Mouse (Mus musculus) limb, embryonic 12.5 days (tissue): Measurements from ENCODE around the gene Ate1. TPM values are rescaled to one million over a fixed set of nuclear protein-coding genes. Genes with fewer than 3 reads are reported as not detected.

Source experiments
- ATAC-seq: fragments of 200-750 bp; cut with Nextera tagmentation; 2 replicates; pipeline ENCODE4 v1.8.0; 2017; ENCODE audit warnings: low read depth, moderate TSS enrichment; ENCODE audit not compliant: insufficient number of reproducible peaks, insufficient read depth, low FRiP score, low TSS enrichment
- H3K27ac ChIP-seq: fragments of 300-500 bp; sonication (generic); 2 replicates; pipeline ENCODE4 v1.5.1; 2016; ENCODE audit warnings: mild to moderate bottlenecking, moderate library complexity
- H3K27me3 ChIP-seq: fragments of 300-500 bp; sonication (generic); 2 replicates; pipeline ENCODE4 v1.6.1; 2016; ENCODE audit warnings: mild to moderate bottlenecking, moderate library complexity
- H3K36me3 ChIP-seq: fragments of 300-500 bp; sonication (generic); 2 replicates; pipeline ENCODE4 v1.6.1; 2016; ENCODE audit warnings: mild to moderate bottlenecking, moderate library complexity
- H3K4me1 ChIP-seq: fragments of 300-500 bp; sonication (generic); replicated peaks from 2 replicates; pipeline ENCODE4 v1.6.1; 2016
- H3K4me2 ChIP-seq: fragments of 300-500 bp; sonication (generic); 2 replicates; pipeline ENCODE4 v1.6.1; 2016; ENCODE audit warnings: mild to moderate bottlenecking, moderate library complexity
- H3K4me3 ChIP-seq: fragments of 300-500 bp; sonication (generic); replicated peaks from 2 replicates; pipeline ENCODE4 v1.5.1; 2016; ENCODE audit warnings: mild to moderate bottlenecking
- H3K9ac ChIP-seq: fragments of 300-500 bp; sonication (generic); replicated peaks from 2 replicates; pipeline ENCODE4 v1.6.1; 2016; ENCODE audit warnings: mild to moderate bottlenecking, moderate library complexity
- H3K9me3 ChIP-seq: fragments of 300-500 bp; sonication (generic); 2 replicates; pipeline ENCODE4 v1.6.1; 2016; ENCODE audit warnings: mild to moderate bottlenecking, moderate library complexity
- WGBS: fragments of 180-500 bp; shearing (Covaris S2); methylation state at CpG from one replicate; pipeline ENCODE4 v1.1.7; 2016; 5-methylcytosine and 5-hydroxymethylcytosine counted together
- polyA plus RNA-seq: library from polyadenylated mRNA; unstranded; fragments of >200 nt; fragmentation: Nextera tagmentation; extraction: Ambion mirVana; gene quantifications from 2 replicates; pipeline ENCODE4 v1.2.1, GENCODE M21; 2016

The Ate1 gene
- polyA plus RNA-seq, 1 experiment from 2014 or later, result 50.6 TPM

DNA sequence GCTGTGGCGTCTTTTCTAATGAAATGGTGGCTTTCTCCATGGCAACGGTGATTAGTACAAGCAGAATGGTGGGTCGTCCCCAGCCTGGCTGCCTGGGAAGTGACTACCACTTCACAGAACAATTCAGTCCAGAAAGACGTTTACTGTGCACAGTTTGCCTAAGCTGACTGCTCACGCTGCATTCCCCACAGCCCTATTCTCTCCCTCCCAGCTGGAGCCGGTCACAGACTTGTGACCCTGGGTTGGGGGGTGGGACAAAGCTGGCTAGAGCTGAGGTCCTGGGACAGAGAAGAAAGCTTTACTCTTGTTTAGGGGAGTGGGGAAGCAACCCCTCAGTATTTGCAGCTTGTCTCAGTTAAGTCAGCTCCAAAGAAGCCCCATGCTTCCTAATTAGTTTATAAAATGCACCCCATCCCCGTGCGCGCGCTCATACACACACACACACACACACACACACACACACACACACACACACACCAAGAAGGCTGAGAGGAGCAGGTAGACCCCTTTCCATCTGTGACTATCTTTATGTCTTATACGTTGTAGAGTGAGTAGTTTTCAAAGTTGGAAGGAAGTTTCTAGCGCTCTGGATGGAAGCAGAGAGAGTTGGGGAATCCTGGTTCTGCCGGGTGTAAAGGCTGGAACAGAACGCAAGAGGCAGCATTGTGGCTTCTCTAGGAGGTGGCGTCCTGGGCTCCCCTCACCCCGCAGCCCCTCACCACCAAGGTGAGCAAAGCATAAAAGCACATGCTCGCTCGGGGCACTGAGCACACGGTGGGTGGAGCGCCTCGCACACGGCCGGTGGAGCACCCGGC is 151.1 kb downstream of the Ate1 start:
- 44% methylated on average over 24 of the region's 24 CpGs for WGBS

DNA sequence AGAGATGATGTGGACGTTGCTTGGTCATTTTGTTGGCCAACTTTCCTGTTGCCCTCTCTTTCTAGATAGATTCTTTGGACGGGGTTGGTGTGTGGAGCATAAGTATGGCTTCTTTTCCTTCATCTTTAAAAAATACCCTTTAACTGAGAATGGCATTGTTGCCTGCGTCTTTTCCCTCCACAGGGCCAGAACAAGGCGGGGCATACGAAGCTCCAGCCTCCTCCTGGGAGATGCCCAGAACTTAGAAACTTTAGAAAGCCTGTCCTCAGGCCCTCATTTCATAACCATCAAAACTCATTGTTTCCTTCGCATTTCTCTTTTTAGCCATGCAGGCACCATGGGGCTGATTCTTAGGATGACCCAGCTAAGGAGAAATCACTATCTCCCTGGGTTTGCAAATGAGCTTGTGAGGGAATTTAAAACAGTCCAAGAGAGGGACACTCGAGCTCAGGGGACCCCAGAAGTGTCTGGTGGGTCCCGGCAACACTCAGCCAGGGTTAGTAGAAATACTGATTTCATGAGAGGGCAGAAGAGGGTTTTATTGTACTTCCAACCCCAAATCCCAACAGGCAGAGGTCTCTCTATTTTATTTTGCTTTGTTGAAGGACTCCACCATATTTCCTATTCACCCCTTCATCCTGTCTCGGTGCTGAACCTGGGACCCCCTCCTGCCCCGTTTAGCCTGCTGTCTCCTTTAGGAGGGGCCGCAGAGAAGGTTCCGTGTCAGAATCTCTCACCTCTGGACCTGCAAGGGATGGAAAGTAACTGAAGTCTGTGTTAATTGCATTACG is 151.9 kb downstream of the Ate1 start:
- Histone ChIP-seq H3K4me2 (peak overlapping the region; percentile 38), H3K4me1 (peaks cover 21% of the 10 kb centered on the region), H3K27me3 (no peaks in the 10 kb centered on the region), H3K9me3 (peaks cover 5% of the 10 kb centered on the region), H3K27ac (no peak overlapping the region), H3K4me3 (no peak overlapping the region), H3K36me3 (no peaks in the 10 kb centered on the region), H3K9ac (no peak overlapping the region)
- 46% methylated on average over 13 of the region's 13 CpGs for WGBS
- no peak for ATAC-seq

More for the DNA sequence above, 151.1 kb downstream of the Ate1 start:
- H3K36me3 ChIP-seq, result no peaks in the 10 kb centered on the region
- no peak overlapping the region for H3K4me3 ChIP-seq
- peaks cover 21% of the 10 kb centered on the region for H3K4me1 ChIP-seq
- no peak overlapping the region for H3K27ac ChIP-seq
- no peak for ATAC-seq
- peak overlapping the region; percentile 38 for H3K4me2 ChIP-seq
- H3K9me3 ChIP-seq, result peaks cover 5% of the 10 kb centered on the region
- no peak overlapping the region; the same call in 1 of the 2 replicates for H3K9ac ChIP-seq
- no peaks in the 10 kb centered on the region for H3K27me3 ChIP-seq

DNA sequence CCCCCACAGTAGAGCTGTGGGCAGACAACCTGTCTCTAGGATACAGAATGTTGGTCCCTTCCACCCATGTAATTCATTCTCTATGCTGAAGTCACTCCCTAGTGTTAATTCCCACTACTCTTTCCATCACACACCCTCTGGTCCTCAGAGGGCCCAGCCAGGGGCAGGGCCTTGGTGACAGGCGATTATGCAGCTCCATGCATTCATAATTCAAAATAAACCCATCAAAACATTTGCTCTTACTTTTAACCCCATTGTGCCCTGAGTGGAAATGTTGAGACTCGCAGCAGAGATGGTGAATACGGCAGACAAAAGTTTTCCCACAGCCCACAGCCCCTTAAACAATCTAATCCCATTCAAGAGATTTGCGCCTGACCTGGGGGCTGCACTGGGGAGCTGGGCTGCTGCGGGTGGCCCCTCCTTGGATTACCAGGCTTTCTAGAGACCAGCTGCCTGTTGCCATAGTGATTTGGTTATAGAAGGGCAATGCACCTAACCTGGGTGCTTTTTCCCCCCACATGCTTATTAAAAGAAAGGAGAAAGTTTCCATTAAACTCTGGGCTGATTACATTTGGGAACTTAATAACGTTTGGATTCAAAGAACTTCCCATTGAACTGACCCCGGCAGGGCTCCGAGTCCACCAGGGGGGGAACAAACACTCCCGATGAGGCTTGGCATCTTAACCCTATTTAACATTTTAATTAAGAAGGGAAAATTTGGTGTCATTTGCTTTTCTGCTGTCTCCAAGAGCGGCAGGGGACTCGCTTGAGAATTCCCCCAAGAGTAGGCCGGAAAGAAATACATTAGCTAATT is 152.7 kb downstream of the Ate1 start:
- peaks cover 5% of the 10 kb centered on the region for H3K9me3 ChIP-seq
- H3K27ac ChIP-seq, result no peak overlapping the region
- 43% methylated on average over 12 of the region's 12 CpGs for WGBS
- no peak overlapping the region for H3K4me3 ChIP-seq
- no peaks in the 10 kb centered on the region for H3K27me3 ChIP-seq
- H3K36me3 ChIP-seq, result no peaks in the 10 kb centered on the region
- no peak overlapping the region for H3K9ac ChIP-seq
- no peak for ATAC-seq
- H3K4me1 ChIP-seq, result peaks cover 21% of the 10 kb centered on the region
- H3K4me2 ChIP-seq, result no peak overlapping the region

DNA sequence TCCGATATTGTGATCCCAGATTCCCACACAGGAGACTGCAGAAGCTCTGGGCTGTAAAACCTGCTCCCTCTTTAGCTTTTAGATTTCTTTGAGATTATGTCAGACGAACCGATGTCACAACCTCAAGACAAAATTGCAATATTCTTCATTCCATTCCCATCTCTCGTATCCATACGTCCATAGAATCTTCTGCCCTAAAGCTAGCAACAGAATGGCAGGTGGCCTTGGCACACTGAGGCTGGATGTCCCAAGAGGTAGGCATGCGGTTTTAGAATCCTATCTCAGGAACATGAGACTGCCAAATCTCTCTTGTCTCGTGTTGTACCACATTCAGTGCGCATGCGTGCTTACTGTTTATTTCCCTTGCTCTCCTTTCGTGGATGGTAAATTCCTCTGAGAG is 154.5 kb downstream of the Ate1 start:
- ATAC-seq, result no peak

More for the DNA sequence above, 154.5 kb downstream of the Ate1 start:
- H3K4me3 ChIP-seq, result no peak overlapping the region
- 94% methylated on average over 10 of the region's 10 CpGs for WGBS
- no peak overlapping the region for H3K4me2 ChIP-seq
- no peaks in the 10 kb centered on the region for H3K27me3 ChIP-seq
- H3K9me3 ChIP-seq, result no peaks in the 10 kb centered on the region; the same call in 1 of the 2 replicates
- H3K9ac ChIP-seq, result no peak overlapping the region
- H3K27ac ChIP-seq, result no peak overlapping the region
- H3K36me3 ChIP-seq, result no peaks in the 10 kb centered on the region
- H3K4me1 ChIP-seq, result peaks cover 21% of the 10 kb centered on the region

Other genes starting within 250 kb of the Ate1 start
- 200 and 213 TPM in 2 replicates for gene Nsmce4a, start 52.7 kb upstream of the Ate1 start, polyA plus RNA-seq
- gene Tacc2, start 57.1 kb upstream of the Ate1 start, polyA plus RNA-seq, result 34.8 and 41.3 TPM in 2 replicates